Mouse (Mus musculus): ENCODE results near the gene Gm49361. TPM values are rescaled to one million over a fixed set of nuclear protein-coding genes. Genes with fewer than 3 reads are reported as not detected.

The Gm49361 gene
- total and polyA plus RNA-seq, 2 experiments from 2014 or later: not detected

DNA sequence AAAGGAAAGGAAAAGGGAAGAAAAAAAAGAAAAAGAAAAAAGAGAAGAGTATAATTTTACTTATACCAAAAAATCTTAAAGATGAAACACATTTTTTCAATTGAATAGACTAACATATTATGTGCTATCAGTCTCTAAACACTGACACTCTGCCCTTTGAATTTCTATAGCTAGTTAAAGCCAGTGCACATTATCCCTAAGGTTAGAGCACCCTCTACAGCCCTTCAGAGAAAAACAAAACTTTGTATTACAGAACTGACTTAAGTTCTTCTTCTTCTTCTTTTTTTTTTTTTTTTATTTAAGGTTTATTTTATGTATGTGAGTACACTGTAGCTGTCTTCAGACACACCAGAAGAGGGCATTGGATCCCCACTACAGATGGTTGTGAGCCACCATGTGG lies 96.4 kb downstream of the Gm49361 start:
- Histone ChIP-seq H3K4me3 (ENCODE audit: low read depth, low read length) (no peak overlapping the region), H3K27ac (ENCODE audit: low read depth) (no peak overlapping the region), H3K9ac (replicated peaks; ENCODE audit: low read depth, low read length) (no peak overlapping the region), H3K4me1 (ENCODE audit: control insufficient read depth, insufficient read depth) (no peaks in the 10 kb centered on the region; the same call in 1 of the 2 replicates), H3K27me3 (ENCODE audit: control insufficient read depth, insufficient read depth, low read length) (no peaks in the 10 kb centered on the region), H3K4me2 (ENCODE audit: low read depth, low read length) (no peak overlapping the region), H3K36me3 (replicated peaks; ENCODE audit: control insufficient read depth, insufficient read depth, low read length) (peaks cover 3% of the 10 kb centered on the region; the same call in 1 of the 2 replicates), H3K9me3 (replicated peaks; ENCODE audit: control insufficient read depth, low read length) (no peaks in the 10 kb centered on the region)
- no peak for ATAC-seq (ENCODE audit: insufficient read depth, low read depth)
- no peak for TF ChIP-seq EP300 (IDR thresholded peaks at IDR 0.05; ENCODE audit: low read depth)
- TF ChIP-seq CTCF (IDR thresholded peaks at IDR 0.05; ENCODE audit: low read depth): peak; percentile 34
- DNase-seq (ENCODE audit: low spot score): no peak

DNA sequence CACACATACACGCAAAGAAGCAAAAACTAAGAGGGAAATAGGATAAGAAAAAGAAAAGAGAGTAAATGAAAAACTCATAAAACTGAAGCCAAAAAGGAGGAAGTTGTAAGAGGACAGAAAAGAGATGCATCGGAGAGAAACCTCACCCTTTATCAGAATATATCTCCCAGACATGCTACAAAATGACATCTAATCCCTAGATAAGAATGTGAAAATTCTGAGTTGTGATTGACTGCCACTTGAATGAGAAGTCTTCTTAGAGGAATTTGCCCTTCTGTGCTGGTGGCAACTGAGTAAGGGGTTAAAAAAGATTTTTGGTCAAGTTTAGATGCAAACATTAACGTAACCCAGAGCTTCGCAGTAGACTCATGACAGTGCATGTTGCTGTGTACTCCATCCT lies 99.7 kb downstream of the Gm49361 start:
- DNase-seq (ENCODE audit: low spot score) (no peak), ATAC-seq (ENCODE audit: insufficient read depth, low read depth) (no peak)
- no peak overlapping the region for H3K4me3 ChIP-seq (ENCODE audit: low read depth, low read length)
- peaks cover 11% of the 10 kb centered on the region; the same call in 1 of the 2 replicates for H3K36me3 ChIP-seq (replicated peaks; ENCODE audit: control insufficient read depth, insufficient read depth, low read length)
- no peaks in the 10 kb centered on the region for H3K27me3 ChIP-seq (ENCODE audit: control insufficient read depth, insufficient read depth, low read length)
- H3K9ac ChIP-seq (replicated peaks; ENCODE audit: low read depth, low read length): no peak overlapping the region
- H3K4me1 ChIP-seq (ENCODE audit: control insufficient read depth, insufficient read depth): no peaks in the 10 kb centered on the region
- 80% methylated on average over 4 of the region's 4 CpGs for WGBS
- TF ChIP-seq CTCF (IDR thresholded peaks at IDR 0.05; ENCODE audit: low read depth) (no peak), EP300 (IDR thresholded peaks at IDR 0.05; ENCODE audit: low read depth) (no peak)
- H3K4me2 ChIP-seq (ENCODE audit: low read depth, low read length): no peak overlapping the region
- no peak overlapping the region for H3K27ac ChIP-seq (ENCODE audit: low read depth)
- H3K9me3 ChIP-seq (replicated peaks; ENCODE audit: control insufficient read depth, low read length): no peaks in the 10 kb centered on the region

GRCm38 (mm10) chr14:57639153-57639552 lies 106.8 kb downstream of the Gm49361 start:
- 81% methylated on average over 3 of the region's 3 CpGs for WGBS
- H3K27ac ChIP-seq (ENCODE audit: low read depth): no peak overlapping the region
- H3K9ac ChIP-seq (replicated peaks; ENCODE audit: low read depth, low read length): no peak overlapping the region
- peaks cover 11% of the 10 kb centered on the region; the same call in 1 of the 2 replicates for H3K36me3 ChIP-seq (replicated peaks; ENCODE audit: control insufficient read depth, insufficient read depth, low read length)
- TF ChIP-seq CTCF (IDR thresholded peaks at IDR 0.05; ENCODE audit: low read depth) (no peak), EP300 (IDR thresholded peaks at IDR 0.05; ENCODE audit: low read depth) (no peak)
- H3K27me3 ChIP-seq (ENCODE audit: control insufficient read depth, insufficient read depth, low read length): no peaks in the 10 kb centered on the region
- DNase-seq (ENCODE audit: low spot score) (peak; percentile 41), ATAC-seq (ENCODE audit: insufficient read depth, low read depth) (no peak)
- H3K4me1 ChIP-seq (ENCODE audit: control insufficient read depth, insufficient read depth): peaks cover 13% of the 10 kb centered on the region; the same call in 1 of the 2 replicates
- no peaks in the 10 kb centered on the region for H3K9me3 ChIP-seq (replicated peaks; ENCODE audit: control insufficient read depth, low read length)
- no peak overlapping the region for H3K4me2 ChIP-seq (ENCODE audit: low read depth, low read length)
- no peak overlapping the region for H3K4me3 ChIP-seq (ENCODE audit: low read depth, low read length)

- Histone ChIP-seq H3K4me3 (ENCODE audit: low read depth, low read length) (no peak overlapping the region), H3K27me3 (ENCODE audit: control insufficient read depth, insufficient read depth, low read length) (no peaks in the 10 kb centered on the region), H3K36me3 (replicated peaks; ENCODE audit: control insufficient read depth, insufficient read depth, low read length) (peaks cover 4% of the 10 kb centered on the region; the same call in 1 of the 2 replicates), H3K4me1 (ENCODE audit: control insufficient read depth, insufficient read depth) (peaks cover 22% of the 10 kb centered on the region; the same call in 1 of the 2 replicates), H3K4me2 (ENCODE audit: low read depth, low read length) (no peak overlapping the region), H3K9me3 (replicated peaks; ENCODE audit: control insufficient read depth, low read length) (no peaks in the 10 kb centered on the region), H3K27ac (ENCODE audit: low read depth) (no peak overlapping the region), H3K9ac (replicated peaks; ENCODE audit: low read depth, low read length) (no peak overlapping the region)
- WGBS: 48% methylated on average over 5 of the region's 5 CpGs
- DNase-seq (ENCODE audit: low spot score) (no peak), ATAC-seq (ENCODE audit: insufficient read depth, low read depth) (no peak)
- TF ChIP-seq CTCF (IDR thresholded peaks at IDR 0.05; ENCODE audit: low read depth) (no peak), EP300 (IDR thresholded peaks at IDR 0.05; ENCODE audit: low read depth) (no peak)
Measured at GRCm38 (mm10) chr14:57634141-57634540, 111.8 kb downstream of the Gm49361 start.

DNA sequence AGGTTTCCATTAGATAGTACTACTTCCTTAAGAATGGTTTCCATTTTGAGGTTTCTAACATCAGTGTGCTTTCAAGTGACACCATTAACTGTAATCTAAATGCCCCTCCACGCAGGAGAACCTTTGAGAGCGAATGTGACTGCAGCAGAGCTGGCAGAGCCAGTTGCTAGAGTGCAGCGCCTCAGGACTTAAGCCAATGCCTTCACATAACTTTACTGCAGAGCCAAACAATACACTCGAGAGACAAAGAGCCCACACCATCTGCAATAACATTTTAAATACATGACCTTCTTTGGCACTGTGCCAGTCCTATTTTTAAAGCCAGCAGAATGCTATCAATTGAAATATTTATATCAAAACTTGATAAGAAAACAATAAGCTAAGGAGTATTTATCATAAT lies 116.3 kb downstream of the Gm49361 start:
- DNase-seq (ENCODE audit: low spot score): peak; percentile 50
- no peak overlapping the region for H3K27ac ChIP-seq (ENCODE audit: low read depth)
- H3K4me3 ChIP-seq (ENCODE audit: low read depth, low read length): no peak overlapping the region
- no peak for TF ChIP-seq EP300 (IDR thresholded peaks at IDR 0.05; ENCODE audit: low read depth)
- no peak for TF ChIP-seq CTCF (IDR thresholded peaks at IDR 0.05; ENCODE audit: low read depth)
- H3K36me3 ChIP-seq (replicated peaks; ENCODE audit: control insufficient read depth, insufficient read depth, low read length): peaks cover 32% of the 10 kb centered on the region
- no peak overlapping the region; the same call in 1 of the 2 replicates for H3K9ac ChIP-seq (replicated peaks; ENCODE audit: low read depth, low read length)
- 18% methylated on average over 4 of the region's 4 CpGs for WGBS
- H3K4me2 ChIP-seq (ENCODE audit: low read depth, low read length): no peak overlapping the region
- no peaks in the 10 kb centered on the region for H3K9me3 ChIP-seq (replicated peaks; ENCODE audit: control insufficient read depth, low read length)
- ATAC-seq (ENCODE audit: insufficient read depth, low read depth): no peak
- H3K27me3 ChIP-seq (ENCODE audit: control insufficient read depth, insufficient read depth, low read length): no peaks in the 10 kb centered on the region
- peaks cover 11% of the 10 kb centered on the region; the same call in 1 of the 2 replicates for H3K4me1 ChIP-seq (ENCODE audit: control insufficient read depth, insufficient read depth)

DNA sequence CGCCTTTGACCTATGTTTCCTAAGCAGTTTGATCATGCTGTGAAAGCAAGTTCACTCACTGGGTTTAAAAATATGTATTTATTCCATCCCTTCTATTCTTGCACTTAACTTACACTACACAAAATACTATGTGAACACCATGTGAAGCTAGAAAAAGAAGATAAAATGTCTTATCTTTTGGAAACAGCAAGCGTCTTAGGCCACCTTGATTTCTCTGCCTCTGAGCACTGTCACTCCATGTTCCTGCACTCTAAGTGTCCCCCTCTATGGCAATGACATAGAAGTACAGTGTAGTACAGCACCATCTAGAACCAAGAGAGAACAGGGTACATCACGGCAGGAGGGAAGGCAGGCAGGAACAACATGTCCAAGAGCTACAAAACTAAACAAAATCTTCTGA lies 123.0 kb downstream of the Gm49361 start:
- no peaks in the 10 kb centered on the region for H3K4me1 ChIP-seq (ENCODE audit: control insufficient read depth, insufficient read depth)
- 69% methylated on average over 3 of the region's 3 CpGs for WGBS

More for the DNA sequence above, 123.0 kb downstream of the Gm49361 start:
- H3K9me3 ChIP-seq (replicated peaks; ENCODE audit: control insufficient read depth, low read length): no peaks in the 10 kb centered on the region
- no peak overlapping the region for H3K9ac ChIP-seq (replicated peaks; ENCODE audit: low read depth, low read length)
- no peak overlapping the region for H3K27ac ChIP-seq (ENCODE audit: low read depth)
- DNase-seq (ENCODE audit: low spot score) (no peak), ATAC-seq (ENCODE audit: insufficient read depth, low read depth) (no peak)
- no peak overlapping the region for H3K4me3 ChIP-seq (ENCODE audit: low read depth, low read length)
- TF ChIP-seq EP300 (IDR thresholded peaks at IDR 0.05; ENCODE audit: low read depth) (no peak), CTCF (IDR thresholded peaks at IDR 0.05; ENCODE audit: low read depth) (no peak)
- peaks cover 21% of the 10 kb centered on the region for H3K36me3 ChIP-seq (replicated peaks; ENCODE audit: control insufficient read depth, insufficient read depth, low read length)
- no peaks in the 10 kb centered on the region for H3K27me3 ChIP-seq (ENCODE audit: control insufficient read depth, insufficient read depth, low read length)
- no peak overlapping the region for H3K4me2 ChIP-seq (ENCODE audit: low read depth, low read length)
